Mouse (Mus musculus): ENCODE measurements around the gene Polr3h. TPM values are rescaled to one million over a fixed set of nuclear protein-coding genes. Genes with fewer than 3 reads are reported as not detected.

Gene Polr3h
- polyA plus RNA-seq, 1 experiment from 2014 or later = 81.5 TPM

GRCm38 (mm10) chr15:81882348-81882747 is 43.7 kb downstream of the Polr3h start:
- Histone ChIP-seq H3K9me3 (no peaks in the 10 kb centered on the region), H3K4me2 (no peak overlapping the region), H3K36me3 (replicated peaks) (no peaks in the 10 kb centered on the region), H3K27me3 (replicated peaks) (no peaks in the 10 kb centered on the region), H3K4me1 (peaks cover 30% of the 10 kb centered on the region), H3K9ac (no peak overlapping the region), H3K27ac (no peak overlapping the region), H3K4me3 (no peak overlapping the region)
- 90% methylated on average over 3 of the region's 3 CpGs for WGBS
- ATAC-seq (replicated peaks) = no peak

- H3K9me3 ChIP-seq = no peaks in the 10 kb centered on the region
- 25% methylated on average over 5 of the region's 5 CpGs for WGBS
- peak overlapping the region; percentile 92 for H3K27ac ChIP-seq
- peaks cover 32% of the 10 kb centered on the region for H3K4me1 ChIP-seq
- H3K36me3 ChIP-seq (replicated peaks) = no peaks in the 10 kb centered on the region
- peak; percentile 90 for ATAC-seq (replicated peaks)
- peak overlapping the region; percentile 35 for H3K4me2 ChIP-seq
- H3K9ac ChIP-seq = 0 out of 2 replicates have a peak overlapping the region, but pooled peaks have one; percentile 12
- H3K27me3 ChIP-seq (replicated peaks) = no peaks in the 10 kb centered on the region
- H3K4me3 ChIP-seq = no peak overlapping the region
These were observed 46.3 kb downstream of the Polr3h start for GRCm38 (mm10) chr15:81879531-81880401.

- Histone ChIP-seq H3K9ac (peak within 1 kb of the TSS; percentile 72), H3K4me2 (peak within 1 kb of the TSS; percentile 78), H3K4me3 (peak within 1 kb of the TSS; percentile 69), H3K4me1 (peaks cover 28% of the 10 kb centered on the region), H3K36me3 (replicated peaks) (peaks cover 29% of the 10 kb centered on the region), H3K27me3 (replicated peaks) (no peaks in the 10 kb centered on the region), H3K9me3 (no peaks in the 10 kb centered on the region), H3K27ac (peak within 1 kb of the TSS; percentile 98)
- ATAC-seq (replicated peaks) = peak; percentile 84
- under 1% methylated on average over 53 of the region's 53 CpGs for WGBS
These were observed 53.5 kb downstream of the Polr3h start, which contains the start of gene Aco2 for GRCm38 (mm10) chr15:81872262-81873136. TSS of gene Aco2 (plus strand) at chr15:81872309.

- Histone ChIP-seq H3K4me1 (peaks cover 28% of the 10 kb centered on the region), H3K4me3 (peak within 1 kb of the TSS; percentile 69), H3K9me3 (no peaks in the 10 kb centered on the region), H3K27ac (peak within 1 kb of the TSS; percentile 98), H3K9ac (peak within 1 kb of the TSS; percentile 72), H3K27me3 (replicated peaks) (no peaks in the 10 kb centered on the region), H3K4me2 (peak within 1 kb of the TSS; percentile 78), H3K36me3 (replicated peaks) (peaks cover 36% of the 10 kb centered on the region)
- ATAC-seq (replicated peaks) = peak; percentile 88
- 0% methylated on average over 30 of the region's 30 CpGs for WGBS
These were observed 54.3 kb downstream of the Polr3h start, which contains the start of gene Phf5a for GRCm38 (mm10) chr15:81871604-81872261. TSS of gene Phf5a (minus strand) at chr15:81871911.

GRCm38 (mm10) chr15:81869985-81870384 is 56.1 kb downstream of the Polr3h start:
- Histone ChIP-seq H3K36me3 (replicated peaks) (peaks cover 36% of the 10 kb centered on the region), H3K9ac (no peak overlapping the region), H3K27me3 (replicated peaks) (no peaks in the 10 kb centered on the region), H3K9me3 (no peaks in the 10 kb centered on the region), H3K4me1 (peaks cover 28% of the 10 kb centered on the region), H3K27ac (no peak overlapping the region), H3K4me2 (no peak overlapping the region), H3K4me3 (no peak overlapping the region)
- ATAC-seq (replicated peaks) = no peak
- WGBS = 96% methylated on average over 5 of the region's 5 CpGs

- Histone ChIP-seq H3K27me3 (replicated peaks) (no peaks in the 10 kb centered on the region), H3K4me1 (peaks cover 8% of the 10 kb centered on the region), H3K36me3 (replicated peaks) (peaks cover 25% of the 10 kb centered on the region), H3K27ac (no peak overlapping the region), H3K9me3 (no peaks in the 10 kb centered on the region), H3K4me2 (no peak overlapping the region), H3K4me3 (no peak overlapping the region), H3K9ac (no peak overlapping the region)
- 95% methylated on average over 7 of the region's 7 CpGs for WGBS
- no peak for ATAC-seq (replicated peaks)
These were observed 61.8 kb downstream of the Polr3h start for GRCm38 (mm10) chr15:81864238-81864637.

GRCm38 (mm10) chr15:81860471-81861135 is 65.4 kb downstream of the Polr3h start:
- Histone ChIP-seq H3K9ac (no peak overlapping the region), H3K27me3 (replicated peaks) (no peaks in the 10 kb centered on the region), H3K4me3 (0 out of 2 replicates have a peak overlapping the region, but pooled peaks have one; percentile 88), H3K36me3 (replicated peaks) (no peaks in the 10 kb centered on the region), H3K27ac (peak overlapping the region; percentile 95), H3K4me1 (peaks cover 31% of the 10 kb centered on the region), H3K9me3 (no peaks in the 10 kb centered on the region), H3K4me2 (peak overlapping the region; percentile 78)
- no peak for ATAC-seq (replicated peaks)
- 45% methylated on average over 8 of the region's 8 CpGs for WGBS

GRCm38 (mm10) chr15:81859330-81860255 is 66.4 kb downstream of the Polr3h start:
- H3K4me2 ChIP-seq = peak overlapping the region; percentile 78
- H3K27ac ChIP-seq = peak overlapping the region; percentile 95
- H3K36me3 ChIP-seq (replicated peaks) = no peaks in the 10 kb centered on the region
- ATAC-seq (replicated peaks) = peak; percentile 83
- no peaks in the 10 kb centered on the region for H3K9me3 ChIP-seq
- H3K27me3 ChIP-seq (replicated peaks) = no peaks in the 10 kb centered on the region
- H3K9ac ChIP-seq = peak overlapping the region; percentile 30
- H3K4me1 ChIP-seq = peaks cover 38% of the 10 kb centered on the region
- WGBS = under 1% methylated on average over 39 of the region's 39 CpGs
- peak overlapping the region; percentile 88 for H3K4me3 ChIP-seq

- Histone ChIP-seq H3K4me1 (peaks cover 38% of the 10 kb centered on the region), H3K27ac (peak within 1 kb of the TSS; percentile 95), H3K4me3 (peak within 1 kb of the TSS; percentile 88), H3K36me3 (replicated peaks) (no peaks in the 10 kb centered on the region), H3K4me2 (peak within 1 kb of the TSS; percentile 78), H3K9me3 (no peaks in the 10 kb centered on the region), H3K27me3 (replicated peaks) (no peaks in the 10 kb centered on the region), H3K9ac (peak within 1 kb of the TSS; percentile 72)
- ATAC-seq (replicated peaks) = peak; percentile 19
- WGBS = under 1% methylated on average over 44 of the region's 44 CpGs
These were observed 67.3 kb downstream of the Polr3h start, which contains the start of gene Tob2 for GRCm38 (mm10) chr15:81858517-81859329. TSS of gene Tob2 (minus strand) at chr15:81858796.

- H3K4me2 ChIP-seq = peak overlapping the region; percentile 78
- H3K27me3 ChIP-seq (replicated peaks) = no peaks in the 10 kb centered on the region
- H3K9me3 ChIP-seq = no peaks in the 10 kb centered on the region
- ATAC-seq (replicated peaks) = peak; percentile 31; the same call in 1 of the 2 replicates
- peaks cover 38% of the 10 kb centered on the region for H3K4me1 ChIP-seq
- H3K27ac ChIP-seq = peak overlapping the region; percentile 95
- no peaks in the 10 kb centered on the region for H3K36me3 ChIP-seq (replicated peaks)
- WGBS = under 1% methylated on average over 23 of the region's 23 CpGs
- H3K4me3 ChIP-seq = peak overlapping the region; percentile 88
- H3K9ac ChIP-seq = peak overlapping the region; percentile 72
These were observed 67.9 kb downstream of the Polr3h start for GRCm38 (mm10) chr15:81858138-81858516.
